Mouse (Mus musculus) E14TG2a.4 (cell line): ENCODE results near the gene Exoc1.

Source experiments
- CTCF ChIP-seq: conservative IDR thresholded peaks from 2 replicates; pipeline ENCODE4 v1.5.1; 2014; ENCODE audit warnings: low read length
- NANOG ChIP-seq: IDR thresholded peaks from 2 replicates; pipeline ENCODE4 v1.6.1; 2014; ENCODE audit warnings: borderline replicate concordance, low read length, mixed read lengths

GRCm38 (mm10) chr5:76609702-76610370 is 80.7 kb downstream of the Exoc1 start:
- TF ChIP-seq CTCF (no peak), NANOG (no peak)
